Mouse (Mus musculus) lung, embryonic 16.5 days (tissue): ENCODE data around the gene Tceal1. TPM values are rescaled to one million over a fixed set of nuclear protein-coding genes. Genes with fewer than 3 reads are reported as not detected.
A peak's percentile ranks its signal among the peaks of the same experiment; 100 is the strongest.
"Not testable (repeated sequence)": the region's sequence is repeated elsewhere in the genome, so short reads cannot be mapped to it uniquely, and the experiment has no call there.

Experiments
- ATAC-seq: fragments of 200-750 bp; cut with Nextera tagmentation; 2 replicates; pipeline ENCODE4 v1.8.0; 2017; ENCODE audit warnings: low read depth, mild to moderate bottlenecking, moderate library complexity
- H3K27ac ChIP-seq: fragments of 300-500 bp; sonication (generic); 2 replicates; pipeline ENCODE4 v1.5.1; 2014; ENCODE audit warnings: mild to moderate bottlenecking, control low read depth, low read length
- H3K27me3 ChIP-seq: fragments of 300-500 bp; sonication (generic); 2 replicates; pipeline ENCODE4 v1.6.1; 2014; ENCODE audit warnings: low read depth, low read length, mixed read lengths; ENCODE audit not compliant: control insufficient read depth, insufficient read depth
- H3K36me3 ChIP-seq: fragments of 300-500 bp; sonication (generic); 2 replicates; pipeline ENCODE4 v1.6.1; 2014; ENCODE audit warnings: low read length; ENCODE audit not compliant: control insufficient read depth, insufficient read depth
- H3K4me1 ChIP-seq: fragments of 300-500 bp; sonication (generic); replicated peaks from 2 replicates; pipeline ENCODE4 v1.6.1; 2014; ENCODE audit warnings: low read length, mixed read lengths; ENCODE audit not compliant: control insufficient read depth, insufficient read depth
- H3K4me2 ChIP-seq: fragments of 300-500 bp; sonication (generic); 2 replicates; pipeline ENCODE4 v1.6.1; 2014; ENCODE audit warnings: low read depth, low read length, control low read depth
- H3K4me3 ChIP-seq: fragments of 300-500 bp; sonication (generic); 2 replicates; pipeline ENCODE4 v1.5.1; 2014; ENCODE audit warnings: mild to moderate bottlenecking, low read length, control low read depth
- H3K9ac ChIP-seq: fragments of 300-500 bp; sonication (generic); 2 replicates; pipeline ENCODE4 v1.6.1; 2014; ENCODE audit warnings: low read length, control low read depth
- H3K9me3 ChIP-seq: fragments of 300-500 bp; sonication (generic); 2 replicates; pipeline ENCODE4 v1.6.1; 2016; ENCODE audit warnings: low read length; ENCODE audit not compliant: control insufficient read depth
- WGBS: fragments of 180-500 bp; shearing (Covaris S2); extraction: QIAGEN DNeasy Blood & Tissue Kit; methylation state at CpG from one replicate; pipeline ENCODE4 v1.1.7; 2014; 5-methylcytosine and 5-hydroxymethylcytosine counted together
- polyA plus RNA-seq: library from polyadenylated mRNA; unstranded; fragments of >200 nt; fragmentation: Nextera tagmentation; extraction: Ambion mirVana; gene quantifications from 2 replicates; pipeline ENCODE4 v1.2.1, GENCODE M21; 2015

Gene Tceal1
- polyA plus RNA-seq, result 12.5 and 13.6 TPM in 2 replicates

- no peaks in the 10 kb centered on the region for H3K36me3 ChIP-seq
- no peaks in the 10 kb centered on the region for H3K27me3 ChIP-seq
- no peaks in the 10 kb centered on the region for H3K9me3 ChIP-seq
- peak within 1 kb of the TSS; percentile 59 for H3K4me3 ChIP-seq
- peak within 1 kb of the TSS; percentile 75 for H3K9ac ChIP-seq
- peak within 1 kb of the TSS; percentile 63 for H3K27ac ChIP-seq
- no peaks in the 10 kb centered on the region for H3K4me1 ChIP-seq
- ATAC-seq, result peak; percentile 95
- H3K4me2 ChIP-seq, result peak within 1 kb of the TSS; percentile 61
- WGBS, result 12% methylated on average over 15 of the region's 15 CpGs
These were observed at the start of gene Tceal1 for GRCm38 (mm10) chrX:136707446-136708167. Gene Tceal1, plus strand, starts transcription at chrX:136707982.

DNA sequence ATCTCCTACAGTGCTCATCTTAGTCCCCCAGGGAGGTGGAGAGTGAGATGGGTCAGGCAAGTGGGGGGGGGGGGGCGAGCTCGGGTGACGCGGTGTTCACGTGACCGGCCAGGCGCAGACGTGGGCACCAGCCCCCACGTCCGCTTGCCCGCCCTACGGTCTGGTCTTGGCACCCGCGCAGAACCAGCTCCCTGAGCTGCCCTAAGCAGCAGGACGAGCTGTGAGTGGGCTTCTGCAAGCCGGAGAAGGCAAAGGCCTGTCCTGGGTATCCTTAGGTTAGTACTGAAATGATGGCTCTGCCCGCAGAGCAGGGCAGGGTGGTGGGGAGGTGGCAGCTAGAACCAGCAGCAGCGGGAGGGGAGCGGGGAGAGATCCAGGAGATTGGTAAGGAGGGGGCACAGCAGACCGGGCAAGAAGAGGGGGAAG, 41.5 kb upstream of the Tceal1 start:
- peak overlapping the region; percentile 53 for H3K4me2 ChIP-seq
- no peaks in the 10 kb centered on the region for H3K36me3 ChIP-seq
- H3K27ac ChIP-seq, result no peak overlapping the region
- peak; percentile 62 for ATAC-seq
- peak overlapping the region; percentile 42 for H3K4me3 ChIP-seq
- peak overlapping the region; percentile 16 for H3K9ac ChIP-seq
- H3K27me3 ChIP-seq, result no peaks in the 10 kb centered on the region; the same call in 1 of the 2 replicates
- WGBS, result 23% methylated on average over 12 of the region's 20 CpGs
- H3K4me1 ChIP-seq, result no peaks in the 10 kb centered on the region
- H3K9me3 ChIP-seq, result no peaks in the 10 kb centered on the region

GRCm38 (mm10) chrX:136666762-136667464, 40.9 kb upstream of the Tceal1 start:
- H3K36me3 ChIP-seq, H3K27me3 ChIP-seq, H3K27ac ChIP-seq, H3K9me3 ChIP-seq, H3K4me1 ChIP-seq: not testable (repeated sequence)
- peak overlapping the region; percentile 53 for H3K4me2 ChIP-seq
- H3K9ac ChIP-seq, result peak overlapping the region; percentile 16
- ATAC-seq, result peak; percentile 23; the same call in 1 of the 2 replicates
- peak overlapping the region; percentile 42 for H3K4me3 ChIP-seq
- 18% methylated on average over 23 of the region's 24 CpGs for WGBS

- Histone ChIP-seq H3K4me2 (no peak overlapping the region), H3K27me3 (no peaks in the 10 kb centered on the region; the same call in 1 of the 2 replicates), H3K4me3 (no peak overlapping the region), H3K27ac (no peak overlapping the region), H3K9me3 (no peaks in the 10 kb centered on the region), H3K36me3 (no peaks in the 10 kb centered on the region), H3K9ac (no peak overlapping the region), H3K4me1 (no peaks in the 10 kb centered on the region)
- WGBS, result 50% methylated on average over 2 of the region's 2 CpGs
- ATAC-seq, result no peak
These were observed 39.0 kb upstream of the Tceal1 start for GRCm38 (mm10) chrX:136668794-136669193.

DNA sequence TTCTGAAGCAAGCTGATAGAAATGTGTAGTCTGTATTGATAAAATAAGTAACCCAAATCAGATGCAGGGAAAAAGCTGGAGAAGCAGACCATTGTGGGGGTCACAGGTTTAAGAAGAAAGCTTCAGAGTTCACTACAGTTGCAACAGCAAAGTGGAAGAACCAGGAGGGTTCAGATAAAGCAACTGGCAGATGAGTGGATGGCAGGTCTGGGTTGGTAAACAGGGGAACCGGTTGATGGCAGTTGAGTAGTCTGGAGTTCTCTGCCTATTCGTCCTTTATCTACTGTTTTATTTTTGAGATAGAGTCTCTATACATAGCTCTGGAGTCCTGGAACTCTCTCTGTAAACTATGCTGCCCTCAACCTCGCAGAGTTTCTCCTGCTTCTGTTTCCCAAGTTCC, 26.8 kb upstream of the Tceal1 start:
- Histone ChIP-seq H3K4me3 (no peak overlapping the region), H3K4me1 (no peaks in the 10 kb centered on the region), H3K36me3 (no peaks in the 10 kb centered on the region), H3K9me3 (no peaks in the 10 kb centered on the region), H3K9ac (no peak overlapping the region), H3K27me3 (no peaks in the 10 kb centered on the region), H3K27ac (no peak overlapping the region), H3K4me2 (no peak overlapping the region)
- 39% methylated on average over 3 of the region's 3 CpGs for WGBS
- ATAC-seq, result no peak

- not testable (repeated sequence) for H3K4me3 ChIP-seq, H3K9me3 ChIP-seq, H3K4me2 ChIP-seq, H3K27me3 ChIP-seq, H3K9ac ChIP-seq, ATAC-seq, H3K27ac ChIP-seq, H3K36me3 ChIP-seq, H3K4me1 ChIP-seq
- whole genome bisulfite sequencing, result 67% methylated on average over 3 of the region's 3 CpGs
These were observed 16.0 kb upstream of the Tceal1 start for GRCm38 (mm10) chrX:136691606-136692293.

GRCm38 (mm10) chrX:136692294-136692675, 15.5 kb upstream of the Tceal1 start:
- no peaks in the 10 kb centered on the region for H3K9me3 ChIP-seq
- no peaks in the 10 kb centered on the region for H3K36me3 ChIP-seq
- no peak overlapping the region for H3K9ac ChIP-seq
- no peak overlapping the region for H3K4me2 ChIP-seq
- H3K27ac ChIP-seq, result no peak overlapping the region
- no peaks in the 10 kb centered on the region for H3K4me1 ChIP-seq
- H3K4me3 ChIP-seq, result no peak overlapping the region
- 91% methylated on average over 4 of the region's 4 CpGs for WGBS
- no peak for ATAC-seq
- no peaks in the 10 kb centered on the region for H3K27me3 ChIP-seq

DNA sequence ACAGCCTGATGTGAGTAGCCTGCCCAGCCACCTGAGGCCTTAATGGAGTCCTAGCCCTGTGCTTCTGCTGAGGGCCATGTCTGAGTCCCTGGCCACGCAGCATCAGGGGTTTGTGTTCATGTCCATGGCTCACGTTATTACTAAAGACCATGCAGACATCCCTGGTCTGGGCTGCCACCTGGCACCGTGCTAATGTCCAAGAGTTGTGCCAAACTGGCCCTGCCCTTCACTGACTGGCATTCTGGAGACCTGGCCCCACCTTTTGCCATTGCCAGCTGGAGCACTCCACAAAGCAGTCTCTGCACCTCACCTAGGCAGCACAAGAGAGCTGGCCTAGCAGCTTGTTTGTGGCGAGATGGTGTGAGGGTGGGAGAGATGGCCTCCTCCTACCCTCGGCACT, 14.6 kb upstream of the Tceal1 start:
- no peak overlapping the region for H3K4me2 ChIP-seq
- H3K4me3 ChIP-seq, result no peak overlapping the region
- no peak for ATAC-seq
- no peak overlapping the region for H3K27ac ChIP-seq
- no peaks in the 10 kb centered on the region for H3K27me3 ChIP-seq
- no peaks in the 10 kb centered on the region for H3K4me1 ChIP-seq
- WGBS, result 74% methylated on average over 5 of the region's 5 CpGs
- H3K9me3 ChIP-seq, result no peaks in the 10 kb centered on the region
- no peaks in the 10 kb centered on the region for H3K36me3 ChIP-seq
- H3K9ac ChIP-seq, result no peak overlapping the region

- ATAC-seq, result peak; percentile 94
- H3K4me3 ChIP-seq, result peak overlapping the region; percentile 59
- peak overlapping the region; percentile 75 for H3K9ac ChIP-seq
- no peaks in the 10 kb centered on the region for H3K9me3 ChIP-seq
- WGBS, result 15% methylated on average over 18 of the region's 18 CpGs
- H3K4me1 ChIP-seq, result no peaks in the 10 kb centered on the region
- H3K4me2 ChIP-seq, result peak overlapping the region; percentile 61
- H3K27me3 ChIP-seq, result no peaks in the 10 kb centered on the region
- H3K27ac ChIP-seq, result peak overlapping the region; percentile 63
- no peaks in the 10 kb centered on the region for H3K36me3 ChIP-seq
These were observed 443 bp downstream of the Tceal1 start for GRCm38 (mm10) chrX:136708168-136708681.
